In the genomic region with DNA sequence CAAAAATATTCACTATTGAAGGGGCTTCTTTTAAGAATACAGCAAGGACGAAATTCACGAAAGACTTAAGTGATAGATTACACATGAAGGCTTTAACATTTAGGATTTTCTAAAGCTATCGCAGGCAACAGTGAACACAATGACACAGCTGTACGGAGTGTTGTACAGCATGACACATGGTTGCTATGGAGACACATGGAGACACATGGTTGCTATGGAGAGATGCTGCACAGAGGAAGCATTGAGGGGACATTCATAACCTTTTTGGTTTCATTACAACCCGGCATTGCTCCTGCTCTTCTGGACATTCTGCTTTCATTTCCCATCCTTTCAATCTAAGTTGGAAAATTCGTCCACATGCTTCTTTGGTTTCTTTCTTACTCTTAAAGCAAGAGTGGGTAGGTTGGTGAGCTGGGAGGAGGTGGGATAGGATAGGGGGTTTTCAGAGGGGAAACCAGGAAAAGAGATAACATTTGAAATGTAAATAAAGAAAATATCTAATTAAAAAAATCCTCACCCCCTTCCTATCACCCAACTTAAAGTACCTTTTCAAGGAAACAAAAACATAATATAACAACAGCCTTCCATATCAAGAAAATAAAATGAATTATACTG, we compare ENCODE assay signal across 9 mouse cellular contexts.
DNase-seq lines count a peak whose midpoint lies in the region; ATAC-seq lines count a peak whose summit lies in the region.
"Had no signal": no experiment of that assay in that cellular context is flagged by ENCODE, and none has a peak within 500 bp of the region (broad histone marks: within the 10 kb centered on the region; RNA-seq: fewer than 3 reads in every experiment).

No protein-coding gene starts in this region.

- 0 out of 2 replicates have a peak overlapping the region, but pooled peaks have one; percentile 44 for H3K27ac ChIP-seq in hindbrain, embryonic 13.5 days
- no peak overlapping the region for H3K27ac ChIP-seq in neural tube, embryonic 12.5 days
- H3K27ac ChIP-seq: kidney, postnatal 0 days had no signal

- peak; percentile 7 to 27 for DNase-seq in left cerebral cortex, postnatal 14 days (ENCODE audit: low spot score in 2 of 2)
- no peak for DNase-seq in left cerebral cortex, adult 8-10 months (ENCODE audit: low spot score in 2 of 2)
- peak; percentile 39 for DNase-seq in embryo, embryonic 11 days
- DNase-seq in thymus, postnatal 36 days = no peak
- DNase-seq in testis, postnatal 10 days (ENCODE audit: low spot score) = no peak
- no peak for DNase-seq in gastrocnemius, adult 8-10 months (ENCODE audit: low spot score in 2 of 2)

- no peaks in the 10 kb centered on the region for H3K27me3 ChIP-seq in hindbrain, embryonic 13.5 days
- H3K27me3 ChIP-seq in neural tube, embryonic 12.5 days (replicated peaks) = no peaks in the 10 kb centered on the region

- H3K9ac ChIP-seq in hindbrain, embryonic 13.5 days = no peak overlapping the region
- no peak overlapping the region for H3K9ac ChIP-seq in neural tube, embryonic 12.5 days

- intact Hi-C loops in left cerebral cortex, postnatal 14 days (cut with DNase I) = no loop called here

- peak; percentile 99 for ATAC-seq in hindbrain, embryonic 13.5 days (ENCODE audit: low FRiP score)
- peak; percentile 97 for ATAC-seq in neural tube, embryonic 12.5 days (ENCODE audit: low FRiP score, low read depth)

- WGBS in hindbrain, embryonic 13.5 days = 23% methylated on average over 6 of the region's 6 CpGs
- WGBS in neural tube, embryonic 12.5 days = 31% methylated on average over 6 of the region's 6 CpGs

- peak overlapping the region; percentile 41 for H3K4me2 ChIP-seq in hindbrain, embryonic 13.5 days
- peak overlapping the region; percentile 38 for H3K4me2 ChIP-seq in neural tube, embryonic 12.5 days (replicated peaks)

- H3K4me3 ChIP-seq in hindbrain, embryonic 13.5 days = no peak overlapping the region
- H3K4me3 ChIP-seq in neural tube, embryonic 12.5 days = no peak overlapping the region

- H3K4me1 ChIP-seq in hindbrain, embryonic 13.5 days (replicated peaks) = 0 out of 2 replicates have a peak, but pooled peaks cover 4% of the 10 kb centered on the region
- H3K4me1 ChIP-seq in neural tube, embryonic 12.5 days = no peaks in the 10 kb centered on the region

- 0 out of 2 replicates have a peak, but pooled peaks cover 3% of the 10 kb centered on the region for H3K9me3 ChIP-seq in hindbrain, embryonic 13.5 days
- H3K9me3 ChIP-seq in neural tube, embryonic 12.5 days = no peaks in the 10 kb centered on the region

- H3K36me3 ChIP-seq in hindbrain, embryonic 13.5 days = no peaks in the 10 kb centered on the region
- no peaks in the 10 kb centered on the region for H3K36me3 ChIP-seq in neural tube, embryonic 12.5 days

Comparison
In these comparisons a context has a peak if more than half of its experiments do, and no peak if none do; other contexts are left out.
1. DNase-seq: peak in left cerebral cortex, postnatal 14 days (2 of 2) and embryo, embryonic 11 days (single experiment); none in left cerebral cortex, adult 8-10 months (0 of 2), thymus, postnatal 36 days (0 of 2), testis, postnatal 10 days (single experiment) and gastrocnemius, adult 8-10 months (0 of 2).